Mouse (Mus musculus) megakaryocyte-erythroid progenitor cell, adult 5-6 weeks (primary cell): ENCODE results near the gene Pou6f2. TPM values are rescaled to one million over a fixed set of nuclear protein-coding genes. Genes with fewer than 3 reads are reported as not detected.

Experiments
- ATAC-seq: replicated peaks from 2 replicates; pipeline ENCODE4 v1.8.0; 2016; ENCODE audit warnings: mild to moderate bottlenecking, inconsistent platforms; ENCODE audit not compliant: severe bottlenecking, poor library complexity, low FRiP score, low TSS enrichment
- total RNA-seq, 2 experiments: library from RNA; stranded (forward) in 1 of 2; stranded (reverse) in 1 of 2; fragments of 200-1000, 215-1000 nt in 1 of 2; fragments of >200 nt in 1 of 2; fragmentation: Nextera tagmentation in 1 of 2; gene quantifications; 2 replicates each; pipeline ENCODE4 v1.2.3; 2014 to 2017

The Pou6f2 gene
- not detected in 2 replicates for total RNA-seq (2014; fragmentation: Nextera tagmentation)
- total RNA-seq (2017), result not detected in 2 replicates

DNA sequence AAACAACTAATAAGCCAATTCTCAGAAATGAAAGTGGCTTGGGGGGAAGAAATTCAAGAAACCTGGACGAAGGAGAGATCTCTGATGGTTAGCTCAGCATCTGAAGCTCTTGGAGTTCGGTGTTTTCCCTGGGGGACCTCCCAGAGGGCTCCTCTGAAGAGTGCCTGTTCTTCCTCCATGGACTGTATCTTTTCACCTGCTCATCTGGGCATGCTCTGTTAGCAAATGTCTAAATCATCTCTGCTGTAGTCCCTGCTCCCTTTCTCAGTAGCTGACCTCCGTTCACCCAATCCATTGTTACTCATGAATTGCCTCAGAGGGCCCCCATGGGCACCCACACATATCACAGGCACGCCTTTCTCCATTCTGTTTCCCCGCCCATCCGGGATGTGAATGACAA lies at the start of gene Pou6f2:
Pou6f2 (minus strand) TSS at position 101 of the 400 bp plus-strand sequence.
- no peak for ATAC-seq

DNA sequence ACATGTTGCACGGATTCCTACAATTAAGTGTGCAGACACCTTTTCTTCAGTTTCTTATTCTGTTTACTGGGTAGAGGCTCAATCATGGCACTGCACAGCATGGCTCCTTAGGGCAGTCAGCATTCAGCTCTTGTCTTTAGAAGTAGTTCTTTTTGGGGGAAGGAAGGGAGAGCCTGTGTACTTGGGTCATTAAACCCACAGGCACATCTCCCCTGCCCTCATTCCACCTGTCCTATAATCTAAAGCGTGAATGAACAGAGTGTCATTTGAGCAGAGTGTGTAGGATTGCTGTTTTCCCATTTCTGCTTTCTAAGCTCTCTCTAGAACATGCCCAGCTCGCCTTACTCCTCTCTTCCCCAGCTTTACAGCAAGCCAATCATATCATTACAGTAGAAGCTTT lies 42.4 kb upstream of the Pou6f2 start:
- ATAC-seq, result no peak

DNA sequence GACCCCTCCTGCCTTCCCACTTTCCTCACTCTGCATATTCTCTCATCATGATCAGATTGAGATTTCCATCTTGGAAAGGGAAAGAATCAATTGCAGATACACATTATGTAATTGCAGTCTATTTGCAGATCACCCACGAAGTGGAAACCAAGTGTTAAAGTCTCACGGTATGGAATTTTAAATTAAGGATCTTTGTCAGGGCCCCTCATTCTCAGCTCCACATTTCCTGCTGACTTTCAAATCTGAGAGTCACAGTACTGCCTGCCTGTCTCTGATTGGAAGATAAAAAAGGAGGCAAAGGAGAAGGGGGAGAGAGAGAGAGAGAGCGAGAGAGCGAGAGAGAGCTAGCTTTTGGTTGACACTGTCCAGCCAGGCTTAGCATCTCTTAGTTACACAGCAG lies 9.8 kb downstream of the Pou6f2 start:
- ATAC-seq, result no peak

DNA sequence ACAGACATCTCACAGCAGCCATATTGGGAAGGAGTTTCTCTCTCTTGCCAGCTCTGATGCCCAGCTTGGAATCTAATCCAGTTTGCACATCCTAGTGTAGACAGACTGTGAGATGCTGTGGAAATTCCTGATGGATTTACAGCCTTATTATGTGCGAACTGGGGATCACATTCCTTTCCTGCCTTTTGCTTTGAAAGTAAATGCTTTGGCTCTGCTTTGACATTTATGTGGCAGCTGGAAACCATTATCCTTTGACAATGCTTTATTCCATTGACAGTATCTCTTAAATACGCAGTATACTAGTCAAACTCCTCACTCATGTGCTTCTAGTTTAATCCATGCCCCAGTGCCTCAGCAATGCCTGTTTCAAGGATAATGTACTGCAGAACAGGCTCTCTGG lies 34.1 kb downstream of the Pou6f2 start:
- ATAC-seq, result no peak

DNA sequence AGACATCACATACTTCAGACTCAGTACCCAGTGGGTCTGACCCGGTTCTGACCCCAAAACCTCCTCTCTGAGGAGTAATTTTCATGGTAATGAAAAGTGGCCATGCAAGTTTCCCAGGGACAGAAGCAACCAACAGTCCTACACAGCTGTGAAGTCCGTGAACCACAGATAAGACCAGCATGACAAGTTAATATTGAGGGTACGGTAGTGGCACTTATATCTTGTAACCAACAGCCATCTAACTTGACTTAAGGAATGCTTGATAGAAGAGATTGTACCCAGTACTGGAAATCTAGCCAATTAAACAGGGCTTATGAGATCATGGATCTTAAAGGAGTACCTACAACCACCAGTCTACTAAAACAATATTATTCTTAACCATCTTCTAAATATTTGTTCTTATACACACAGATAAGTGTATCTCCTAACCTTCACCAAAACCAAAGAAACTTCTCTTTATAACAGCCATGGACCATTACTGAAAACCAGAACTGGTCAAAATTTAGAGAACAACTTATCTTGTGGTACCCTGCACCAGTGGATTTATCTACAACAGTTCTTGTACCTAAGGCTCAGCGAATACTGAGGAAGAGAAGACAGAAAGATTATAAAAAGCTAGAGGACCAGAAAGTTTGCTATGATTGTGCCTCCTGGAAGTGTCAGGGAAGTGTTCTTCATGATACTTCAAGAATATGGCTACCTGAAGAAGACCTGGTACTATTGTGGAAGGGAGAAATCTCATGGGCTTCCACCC lies 52.7 kb downstream of the Pou6f2 start:
- ATAC-seq, result 0 out of 2 replicates have a peak, but pooled peaks have one; percentile 50

DNA sequence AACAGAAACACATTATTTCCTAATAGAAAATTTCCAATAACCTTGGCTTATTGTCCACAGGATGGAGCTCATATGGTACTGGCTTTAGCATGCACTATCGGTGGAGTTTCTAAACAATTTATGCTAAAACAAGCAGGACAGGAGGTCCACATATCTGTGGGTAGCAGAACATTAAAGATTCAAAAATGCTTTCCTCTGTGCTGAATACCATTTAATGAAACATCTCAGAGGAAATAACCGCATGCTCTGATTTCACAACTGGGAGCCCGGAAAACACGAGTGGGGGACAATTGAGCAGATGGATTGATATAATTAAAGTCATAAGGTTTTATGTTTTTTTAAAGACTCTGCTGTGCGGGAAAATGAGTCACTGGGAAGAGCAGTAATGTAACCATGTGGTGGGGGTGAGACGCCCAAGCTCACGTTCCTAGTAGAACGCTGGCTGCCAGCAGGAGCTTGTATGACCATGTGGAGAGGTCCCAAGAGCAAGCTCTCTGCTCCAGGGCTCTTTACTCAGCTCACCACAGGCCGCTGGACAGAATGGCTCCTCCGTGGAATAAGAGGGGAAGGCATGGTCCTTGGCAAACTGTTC lies 58.5 kb downstream of the Pou6f2 start:
- no peak for ATAC-seq

DNA sequence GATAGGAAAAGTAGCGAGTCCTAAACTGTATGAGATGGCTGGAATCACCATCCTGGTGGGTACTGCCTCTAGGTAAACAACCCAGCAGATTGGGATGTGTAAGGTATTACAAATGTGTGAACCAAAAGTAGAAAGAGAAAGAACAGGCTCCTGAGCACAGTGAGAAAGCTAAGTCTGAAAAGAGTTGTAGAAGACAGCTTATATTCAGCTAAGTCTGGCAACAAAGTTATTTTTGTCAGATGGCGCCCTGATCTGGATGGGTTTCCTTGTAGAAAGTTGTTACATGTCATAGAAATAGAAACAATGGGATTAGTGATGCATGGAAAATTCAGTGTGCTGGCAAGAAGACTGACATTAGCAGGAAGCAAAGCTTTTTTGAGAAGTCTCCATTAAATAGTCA lies 59.5 kb downstream of the Pou6f2 start:
- ATAC-seq, result no peak

DNA sequence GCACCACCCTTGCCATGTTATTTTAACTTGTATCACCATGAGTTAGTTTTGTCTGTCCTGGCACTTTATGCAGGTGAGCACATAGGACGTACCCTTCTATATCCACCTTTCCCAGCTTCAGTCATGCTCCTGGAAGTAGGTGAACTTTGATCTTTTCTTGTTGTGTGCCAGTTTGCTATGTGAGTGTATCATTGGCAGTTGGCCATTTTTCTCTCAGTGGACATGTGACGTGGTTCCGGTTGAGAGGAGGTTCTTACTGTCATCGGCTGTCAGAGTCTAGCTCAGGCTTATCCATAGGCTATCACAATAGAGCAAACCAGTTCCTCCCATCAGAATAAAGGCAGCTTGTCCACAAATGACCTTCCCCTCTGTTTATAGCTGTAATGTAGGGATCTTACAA lies 63.5 kb downstream of the Pou6f2 start:
- no peak for ATAC-seq

DNA sequence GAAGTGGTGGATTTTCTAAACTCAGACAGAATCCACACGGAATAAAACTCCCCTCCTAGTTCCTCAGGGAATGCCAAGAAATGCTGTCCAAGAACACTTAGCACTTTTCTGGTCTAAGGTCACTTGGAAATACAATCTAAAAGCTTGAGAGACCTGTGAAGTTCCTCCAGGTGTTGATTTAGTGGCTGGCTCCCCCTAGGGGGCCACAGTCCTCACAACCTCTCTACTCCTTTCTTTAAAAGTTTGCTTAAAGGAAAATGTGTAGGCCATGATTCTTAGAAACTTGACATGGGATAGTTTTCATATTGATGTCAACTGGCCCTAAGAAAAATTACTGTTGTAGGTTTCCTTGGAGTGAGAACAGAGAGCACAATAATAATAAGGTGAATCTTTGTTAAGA lies 64.9 kb downstream of the Pou6f2 start:
- no peak for ATAC-seq

DNA sequence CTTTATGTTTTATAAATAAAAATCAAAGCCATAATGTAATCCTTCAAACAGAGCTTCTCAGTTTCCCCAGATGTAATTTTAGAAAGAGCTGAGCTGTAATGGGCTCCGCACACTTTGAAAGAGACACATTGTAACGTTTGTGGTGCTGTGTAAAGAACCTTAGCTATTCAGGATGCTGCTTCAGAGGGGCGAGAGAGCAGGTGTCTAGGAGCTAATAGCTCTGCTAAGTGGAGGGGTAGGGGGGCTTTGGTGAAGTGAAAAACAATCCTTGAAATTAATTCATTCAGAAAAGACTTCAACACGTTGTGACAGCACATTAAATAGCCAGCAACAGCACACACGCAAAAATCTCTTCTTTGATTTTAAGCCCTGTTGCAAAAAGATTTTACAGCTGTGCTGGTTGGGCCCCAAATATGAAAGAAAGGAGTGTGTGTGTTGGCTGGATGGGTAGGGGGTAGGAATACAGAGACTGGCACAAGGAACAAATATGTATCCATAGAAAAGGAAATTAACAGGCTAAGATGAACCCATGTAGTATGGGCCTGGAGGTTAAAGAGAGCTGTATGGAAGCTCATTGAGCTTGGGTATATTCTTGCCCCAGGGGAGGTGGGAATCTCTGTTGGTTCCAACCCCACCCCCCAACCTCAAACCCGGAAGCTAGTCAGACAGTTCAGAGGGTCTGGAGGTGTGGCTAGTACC lies 73.4 kb downstream of the Pou6f2 start:
- ATAC-seq, result no peak

DNA sequence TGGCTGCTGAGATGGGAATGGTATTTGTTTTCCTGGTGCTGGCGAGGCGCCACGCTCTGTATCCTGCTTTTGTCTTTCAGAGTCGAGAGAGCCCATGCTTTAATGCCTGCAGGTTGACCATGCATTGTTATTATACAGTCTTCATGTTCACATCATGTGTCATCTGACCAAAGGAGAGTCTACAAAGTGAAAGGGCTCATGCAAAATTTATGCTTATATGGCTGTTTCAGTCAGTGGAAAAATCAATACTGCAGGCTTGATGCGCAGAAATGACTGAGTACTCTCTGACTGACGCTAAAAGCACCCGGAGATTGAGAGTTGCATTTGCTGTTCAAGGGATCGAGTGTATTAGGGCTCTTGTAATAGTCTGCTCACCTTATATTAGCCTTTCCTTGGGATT lies 74.1 kb downstream of the Pou6f2 start:
- no peak for ATAC-seq

DNA sequence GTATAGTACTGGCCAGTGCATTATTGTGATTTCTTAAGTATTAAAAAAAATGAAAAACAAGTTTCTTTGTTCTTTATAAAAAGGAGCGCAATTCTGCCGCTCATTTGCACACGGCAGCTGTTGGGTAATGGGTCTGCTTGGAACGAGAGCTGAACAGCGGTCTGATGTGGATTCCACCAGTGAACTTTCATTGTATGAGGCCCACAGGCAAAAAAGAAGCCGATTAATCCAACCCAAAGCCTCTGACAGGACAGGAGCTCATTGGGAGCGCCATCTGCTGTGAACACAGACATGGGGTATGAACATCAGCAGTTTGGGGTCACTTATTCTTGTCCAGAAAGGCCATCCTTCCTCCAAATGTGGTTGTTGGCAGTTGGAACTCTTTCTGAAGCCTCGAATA lies 84.9 kb downstream of the Pou6f2 start:
- ATAC-seq, result no peak

DNA sequence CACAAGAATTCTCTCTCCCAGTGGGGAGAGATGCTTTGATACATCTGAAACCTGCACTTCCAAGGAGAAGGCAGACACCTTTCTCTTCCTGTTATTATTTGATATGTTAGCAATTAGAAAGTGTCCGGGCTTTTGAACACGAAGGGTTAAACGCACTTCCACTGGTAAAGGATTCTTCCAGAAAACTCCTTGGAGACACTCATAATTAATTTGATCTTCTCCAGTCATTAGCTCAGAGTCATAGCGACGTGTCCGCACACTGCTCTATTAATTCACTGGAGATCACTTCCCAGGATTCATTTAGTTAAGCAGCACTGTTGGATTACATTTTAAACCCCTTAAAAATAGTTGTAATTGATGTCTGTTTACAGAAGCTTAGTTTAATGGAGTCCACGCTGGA lies 88.5 kb downstream of the Pou6f2 start:
- no peak for ATAC-seq

DNA sequence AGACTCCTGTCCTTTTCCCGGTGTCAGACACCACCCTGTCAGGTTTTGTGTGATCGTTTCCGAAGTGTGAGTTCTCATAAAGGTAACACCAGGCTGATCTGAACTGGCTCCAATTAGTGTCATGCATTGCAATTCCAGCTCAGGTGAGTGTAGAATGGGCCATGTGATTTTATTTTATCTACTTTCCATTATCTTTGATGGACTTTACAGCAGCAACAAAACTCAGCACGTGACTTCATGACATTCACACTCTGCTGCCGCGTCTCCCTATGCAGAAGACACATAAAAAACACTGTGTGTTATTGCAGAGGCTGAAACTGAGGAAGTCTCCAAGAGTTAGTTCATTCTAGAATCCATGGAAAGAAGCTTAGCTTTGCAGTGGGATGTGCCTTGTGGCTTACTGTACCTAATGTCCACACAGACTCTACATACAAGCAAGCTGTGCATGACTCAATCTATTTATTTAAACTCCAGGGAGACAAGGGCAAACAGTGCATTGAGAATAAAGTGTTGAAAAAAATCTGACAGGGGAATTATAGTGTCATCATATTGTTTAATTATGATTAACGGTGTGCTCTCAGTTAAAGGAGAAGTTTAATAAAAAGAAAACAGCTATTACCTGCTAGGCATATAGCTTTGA lies 90.9 kb downstream of the Pou6f2 start:
- ATAC-seq, result no peak

DNA sequence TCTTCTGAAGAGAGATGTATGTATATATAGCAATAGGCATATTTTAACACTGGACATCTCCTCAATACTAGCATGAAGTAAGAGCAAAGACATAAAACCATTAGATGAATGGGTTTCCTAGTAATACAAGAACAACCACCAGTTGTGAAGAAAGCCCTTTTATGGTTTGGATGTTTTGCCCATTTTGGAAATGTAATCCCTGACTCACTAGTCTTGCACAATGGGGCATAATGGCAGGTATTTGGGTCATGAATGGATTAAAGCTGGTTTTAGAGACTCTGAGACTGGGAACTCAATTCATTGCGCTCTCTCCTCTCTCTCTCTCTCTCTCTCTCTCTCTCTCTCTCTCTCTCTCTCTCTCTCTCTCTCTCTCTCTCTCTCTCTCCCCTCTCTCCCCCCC lies 97.5 kb downstream of the Pou6f2 start:
- ATAC-seq, result no peak

DNA sequence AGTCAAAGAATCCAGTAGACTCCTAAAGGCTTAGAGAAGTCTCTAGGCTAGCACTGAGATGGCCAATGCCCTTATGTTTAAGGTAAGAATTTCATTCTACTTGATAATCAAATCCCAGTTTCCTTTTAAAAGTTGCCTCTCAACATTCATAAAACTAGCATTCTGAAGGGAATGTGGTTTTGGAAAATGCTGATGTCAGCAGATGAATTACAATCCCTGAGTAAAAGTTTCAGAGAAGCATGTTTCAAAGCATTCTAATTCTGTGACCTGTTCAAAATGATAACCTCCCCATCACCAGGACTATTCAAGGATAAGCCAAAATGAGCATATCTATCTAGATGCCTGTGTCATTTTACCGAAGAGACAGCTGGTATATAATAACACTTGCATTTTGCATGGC lies 104.0 kb downstream of the Pou6f2 start:
- ATAC-seq, result no peak

DNA sequence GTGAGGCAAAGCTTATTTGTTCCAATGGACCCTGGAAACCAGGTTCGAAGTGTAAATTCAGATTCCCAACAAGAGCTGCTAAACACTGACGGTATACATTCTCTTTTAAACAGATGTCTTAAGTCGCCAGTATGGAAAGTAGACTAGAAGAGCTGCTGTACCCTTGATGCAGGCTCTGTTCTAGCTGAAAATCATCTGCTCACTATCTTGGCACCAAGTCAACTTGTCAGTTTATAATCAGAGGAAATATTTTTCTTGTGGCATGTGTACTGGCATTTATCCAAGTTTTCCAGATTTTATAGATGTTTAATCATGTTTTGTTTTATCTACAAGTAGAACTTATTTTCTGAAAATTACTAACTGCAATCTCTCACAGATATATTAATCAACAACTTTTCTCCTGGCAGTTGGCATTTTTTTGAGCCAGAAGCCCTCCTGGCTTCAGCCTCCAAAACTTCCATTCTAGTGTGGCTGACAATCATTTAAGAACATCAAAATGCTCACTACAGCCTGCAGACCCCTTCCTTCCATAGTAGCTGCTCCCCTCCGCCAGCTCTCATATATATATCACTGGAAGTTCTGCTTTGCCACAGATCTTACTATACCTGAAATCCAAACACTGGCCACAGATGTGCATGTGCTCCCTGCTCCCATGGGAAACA lies 107.1 kb downstream of the Pou6f2 start:
- ATAC-seq, result no peak

DNA sequence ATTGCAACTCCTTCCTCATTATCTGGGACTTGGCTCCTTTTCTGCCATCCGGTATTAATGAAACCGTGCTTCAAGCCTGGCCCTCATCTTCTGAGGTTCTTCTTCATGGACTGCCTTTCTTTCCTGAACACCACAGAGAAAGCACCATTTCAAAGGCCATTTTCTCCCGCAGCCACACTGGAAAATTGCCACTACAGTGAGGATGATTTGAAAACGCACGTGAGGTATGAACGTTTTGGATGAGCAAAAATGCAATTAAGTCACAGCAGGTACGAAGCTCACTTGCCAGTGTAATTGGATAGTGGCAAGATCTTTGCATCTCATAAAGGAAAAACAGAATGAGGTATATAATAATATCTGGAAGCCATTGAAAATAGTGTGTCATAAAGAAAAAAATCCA lies 110.0 kb downstream of the Pou6f2 start:
- ATAC-seq, result no peak

DNA sequence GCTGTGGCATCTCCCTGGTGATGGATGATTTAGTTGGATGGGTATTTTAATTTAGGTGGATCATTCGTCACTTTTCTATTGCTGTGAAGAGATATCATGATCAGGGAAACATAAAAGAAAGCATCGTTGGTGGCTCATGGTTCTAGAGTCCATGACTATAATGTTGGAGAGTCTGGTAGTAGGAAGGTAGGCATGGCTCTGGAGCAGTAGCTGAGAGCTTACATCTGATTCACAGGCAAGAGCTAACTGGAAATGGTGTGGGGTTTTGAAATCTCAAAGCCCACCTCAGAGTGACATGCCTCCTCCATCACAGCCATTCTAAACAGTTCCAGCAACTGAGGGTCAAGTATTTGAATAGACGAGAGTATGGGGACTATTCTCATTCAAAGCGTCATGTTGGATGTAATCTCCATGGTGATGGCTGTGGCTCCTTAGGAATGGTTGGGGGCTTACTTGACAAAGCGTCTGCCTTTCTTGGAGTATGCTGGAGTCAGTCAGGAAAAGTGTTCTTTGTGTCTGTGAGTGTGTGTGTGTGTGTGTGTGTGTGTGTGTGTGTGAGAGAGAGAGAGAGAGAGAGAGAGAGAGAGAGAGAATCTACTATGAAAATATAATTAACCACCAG lies 115.0 kb downstream of the Pou6f2 start:
- ATAC-seq, result no peak
